Mouse (Mus musculus): ENCODE measurements around the gene Lsamp. TPM values are rescaled to one million over a fixed set of nuclear protein-coding genes. Genes with fewer than 3 reads are reported as not detected.
A peak's percentile ranks its signal among the peaks of the same experiment; 100 is the strongest.

Lsamp gene
- polyA plus RNA-seq, 1 experiment from 2014 or later, result 30.5 TPM

DNA sequence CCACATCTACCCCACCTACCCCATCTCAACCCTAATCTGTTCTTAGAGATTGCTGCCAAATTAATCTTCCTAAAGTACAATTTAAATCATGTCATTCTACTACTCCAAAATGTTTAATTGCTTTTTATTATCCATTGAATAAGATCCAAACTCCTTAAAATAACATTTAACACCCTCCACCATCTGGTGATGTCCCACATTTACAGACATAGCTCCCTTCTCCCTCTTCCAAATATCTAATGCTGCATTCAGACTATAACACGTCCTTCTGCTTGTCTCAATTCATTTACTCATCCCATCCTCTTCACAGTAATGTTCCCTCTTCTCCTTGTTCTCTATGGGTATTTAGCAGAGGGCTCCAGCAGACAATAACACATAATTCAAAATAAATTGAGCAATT, 2020.0 kb downstream of the Lsamp start:
- Histone ChIP-seq H3K27me3 (no peaks in the 10 kb centered on the region), H3K4me3 (no peak overlapping the region), H3K9me3 (no peaks in the 10 kb centered on the region), H3K4me1 (no peaks in the 10 kb centered on the region), H3K9ac (replicated peaks) (no peak overlapping the region), H3K4me2 (replicated peaks) (no peak overlapping the region), H3K36me3 (no peaks in the 10 kb centered on the region), H3K27ac (replicated peaks) (no peak overlapping the region)
- WGBS, result 81% methylated on average over 1 of the region's 1 CpGs
- ATAC-seq (ENCODE audit: low FRiP score, low read depth), result no peak

GRCm38 (mm10) chr16:42014937-42015336, 2030.8 kb downstream of the Lsamp start:
- H3K4me1 ChIP-seq, result no peaks in the 10 kb centered on the region
- 35% methylated on average over 5 of the region's 5 CpGs for WGBS
- H3K9ac ChIP-seq (replicated peaks), result no peak overlapping the region
- no peaks in the 10 kb centered on the region for H3K9me3 ChIP-seq
- 0 out of 2 replicates have a peak overlapping the region, but pooled peaks have one; percentile 3 for H3K27ac ChIP-seq (replicated peaks)
- 0 out of 2 replicates have a peak, but pooled peaks have one; percentile 34 for ATAC-seq (ENCODE audit: low FRiP score, low read depth)
- H3K27me3 ChIP-seq, result no peaks in the 10 kb centered on the region
- no peak overlapping the region for H3K4me3 ChIP-seq
- H3K4me2 ChIP-seq (replicated peaks), result no peak overlapping the region
- no peaks in the 10 kb centered on the region for H3K36me3 ChIP-seq

- H3K4me3 ChIP-seq, result no peak overlapping the region
- no peaks in the 10 kb centered on the region for H3K4me1 ChIP-seq
- no peak overlapping the region for H3K9ac ChIP-seq (replicated peaks)
- H3K27me3 ChIP-seq, result no peaks in the 10 kb centered on the region
- no peaks in the 10 kb centered on the region for H3K9me3 ChIP-seq
- ATAC-seq (ENCODE audit: low FRiP score, low read depth), result no peak
- H3K36me3 ChIP-seq, result no peaks in the 10 kb centered on the region
- H3K27ac ChIP-seq (replicated peaks), result 0 out of 2 replicates have a peak overlapping the region, but pooled peaks have one; percentile 3
- no peak overlapping the region for H3K4me2 ChIP-seq (replicated peaks)
- 64% methylated on average over 3 of the region's 3 CpGs for WGBS
Observed at GRCm38 (mm10) chr16:42015443-42015842, 2031.3 kb downstream of the Lsamp start.

DNA sequence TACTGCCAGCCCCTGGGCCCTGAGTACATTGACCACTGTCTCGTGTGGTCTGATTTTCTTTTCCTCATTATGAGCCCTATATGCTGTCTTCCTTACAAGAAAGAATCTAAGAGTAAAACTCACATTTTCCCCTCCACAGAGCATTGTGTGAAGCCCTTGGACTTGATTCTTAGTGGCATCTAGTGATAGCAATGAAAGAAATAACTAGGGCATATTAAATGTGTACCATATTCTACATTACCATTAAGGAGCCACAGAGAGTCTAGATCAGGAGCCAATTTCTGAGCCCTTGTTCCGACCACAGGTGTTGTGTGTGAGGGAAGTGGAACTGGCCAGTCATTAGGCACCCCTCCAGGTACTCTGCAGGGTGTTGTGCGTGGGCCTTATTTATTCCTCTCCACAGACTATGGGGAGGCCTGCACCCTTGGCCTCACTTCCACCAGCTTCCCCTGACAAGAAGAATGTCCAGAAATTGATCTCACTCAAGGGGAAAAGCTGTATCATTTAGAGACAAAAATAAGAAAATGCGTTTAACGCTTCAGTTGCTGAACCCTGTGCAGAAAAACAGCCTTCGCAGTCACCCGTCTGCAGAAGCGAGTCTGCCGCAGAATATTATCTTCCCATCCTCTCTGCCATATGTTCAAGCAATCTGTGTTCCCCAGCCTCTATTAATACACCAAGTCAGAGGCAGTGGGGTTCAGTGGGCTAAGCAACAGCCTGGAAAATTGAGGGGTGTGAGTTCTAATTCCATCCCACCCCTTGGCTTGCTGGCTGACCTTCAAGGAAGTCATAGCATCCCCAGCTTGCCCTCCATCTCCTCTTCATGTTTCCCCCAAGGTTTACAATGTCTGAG, 2032.9 kb downstream of the Lsamp start:
- H3K36me3 ChIP-seq, result no peaks in the 10 kb centered on the region
- no peaks in the 10 kb centered on the region for H3K4me1 ChIP-seq
- 91% methylated on average over 9 of the region's 9 CpGs for WGBS
- ATAC-seq (ENCODE audit: low FRiP score, low read depth), result no peak
- H3K9ac ChIP-seq (replicated peaks), result no peak overlapping the region
- H3K9me3 ChIP-seq, result no peaks in the 10 kb centered on the region
- no peak overlapping the region for H3K4me2 ChIP-seq (replicated peaks)
- H3K4me3 ChIP-seq, result no peak overlapping the region
- no peaks in the 10 kb centered on the region for H3K27me3 ChIP-seq
- no peak overlapping the region for H3K27ac ChIP-seq (replicated peaks)

GRCm38 (mm10) chr16:42022566-42022965, 2038.4 kb downstream of the Lsamp start:
- Histone ChIP-seq H3K4me2 (replicated peaks) (no peak overlapping the region), H3K9ac (replicated peaks) (no peak overlapping the region), H3K4me3 (no peak overlapping the region), H3K4me1 (0 out of 2 replicates have a peak, but pooled peaks cover 3% of the 10 kb centered on the region), H3K36me3 (no peaks in the 10 kb centered on the region), H3K27ac (replicated peaks) (no peak overlapping the region), H3K27me3 (no peaks in the 10 kb centered on the region), H3K9me3 (no peaks in the 10 kb centered on the region)
- ATAC-seq (ENCODE audit: low FRiP score, low read depth), result no peak
- 33% methylated on average over 1 of the region's 1 CpGs for WGBS

DNA sequence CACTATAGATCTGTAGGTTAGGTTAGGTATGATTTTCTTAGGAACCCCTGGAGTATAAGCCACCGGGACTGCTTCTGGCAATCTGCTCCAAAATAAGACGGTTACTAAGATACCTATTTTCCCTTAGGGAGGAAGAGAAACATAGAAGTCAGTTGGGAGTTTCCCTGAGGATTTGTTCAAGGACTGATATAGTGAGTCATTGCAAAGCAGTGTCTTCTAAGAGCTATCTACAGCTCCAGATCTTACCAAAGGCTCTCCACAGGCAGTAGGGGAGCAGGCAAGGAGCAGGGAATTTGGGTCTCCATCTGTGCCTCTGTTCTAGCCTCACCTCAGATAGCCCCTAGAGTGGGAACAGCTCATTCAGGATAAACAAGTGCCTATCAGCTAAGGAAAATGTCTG, 2047.9 kb downstream of the Lsamp start:
- WGBS, result 87% methylated on average over 2 of the region's 2 CpGs
- no peak overlapping the region for H3K4me3 ChIP-seq
- no peak overlapping the region for H3K9ac ChIP-seq (replicated peaks)
- H3K4me1 ChIP-seq, result no peaks in the 10 kb centered on the region
- no peak for ATAC-seq (ENCODE audit: low FRiP score, low read depth)
- no peaks in the 10 kb centered on the region for H3K36me3 ChIP-seq
- no peaks in the 10 kb centered on the region for H3K27me3 ChIP-seq
- no peak overlapping the region for H3K27ac ChIP-seq (replicated peaks)
- H3K4me2 ChIP-seq (replicated peaks), result no peak overlapping the region
- H3K9me3 ChIP-seq, result no peaks in the 10 kb centered on the region

- no peaks in the 10 kb centered on the region for H3K27me3 ChIP-seq
- H3K27ac ChIP-seq (replicated peaks), result no peak overlapping the region
- no peak overlapping the region for H3K4me3 ChIP-seq
- no peaks in the 10 kb centered on the region for H3K9me3 ChIP-seq
- H3K4me2 ChIP-seq (replicated peaks), result no peak overlapping the region
- ATAC-seq (ENCODE audit: low FRiP score, low read depth), result no peak
- 89% methylated on average over 2 of the region's 2 CpGs for WGBS
- H3K36me3 ChIP-seq, result no peaks in the 10 kb centered on the region
- no peak overlapping the region for H3K9ac ChIP-seq (replicated peaks)
- H3K4me1 ChIP-seq, result no peaks in the 10 kb centered on the region
Observed at GRCm38 (mm10) chr16:42033449-42033848, 2049.3 kb downstream of the Lsamp start.

DNA sequence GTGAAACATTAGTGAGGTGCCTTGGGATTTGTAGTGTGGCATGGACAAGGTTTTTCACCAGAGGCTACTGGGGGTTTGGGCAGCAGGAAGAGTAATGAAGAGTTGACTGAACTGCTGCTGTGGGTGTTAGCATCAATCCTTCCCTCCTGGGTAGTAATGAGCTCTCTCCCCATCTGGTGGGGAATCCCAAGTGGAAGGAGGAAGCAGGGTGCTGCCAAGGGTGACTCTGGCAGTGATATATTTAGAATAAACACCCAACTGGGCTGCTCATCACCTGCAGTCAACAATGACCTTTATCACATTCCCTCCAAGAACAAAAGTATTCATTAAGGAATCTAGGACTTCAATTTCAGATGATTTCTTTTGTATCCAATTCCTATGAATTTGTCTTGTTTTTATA, 2064.0 kb downstream of the Lsamp start:
- H3K4me1 ChIP-seq, result no peaks in the 10 kb centered on the region
- no peaks in the 10 kb centered on the region for H3K27me3 ChIP-seq
- H3K36me3 ChIP-seq, result no peaks in the 10 kb centered on the region

DNA sequence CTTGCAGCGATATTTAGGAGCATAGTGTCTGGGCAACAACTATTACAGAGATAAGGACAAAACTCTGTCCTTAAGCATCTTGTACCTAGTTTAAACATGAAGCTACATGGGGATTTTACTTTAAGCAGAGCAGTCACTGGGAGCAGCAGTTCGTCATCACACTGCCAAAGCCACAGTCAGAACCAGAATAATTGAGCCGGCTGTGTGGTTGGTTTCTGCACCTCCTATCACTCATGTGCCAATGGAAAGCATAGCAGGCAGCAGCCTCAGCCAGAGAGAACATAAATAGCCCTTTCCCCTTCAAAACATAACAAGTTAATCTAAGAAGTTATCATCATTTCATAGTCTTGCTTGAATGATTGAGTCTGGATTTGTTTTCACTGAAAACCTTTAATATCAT, 2075.8 kb downstream of the Lsamp start:
- no peaks in the 10 kb centered on the region for H3K36me3 ChIP-seq
- H3K9me3 ChIP-seq, result no peaks in the 10 kb centered on the region
- H3K9ac ChIP-seq (replicated peaks), result no peak overlapping the region
- H3K4me2 ChIP-seq (replicated peaks), result no peak overlapping the region
- H3K27me3 ChIP-seq, result no peaks in the 10 kb centered on the region
- no peak for ATAC-seq (ENCODE audit: low FRiP score, low read depth)
- WGBS, result 71% methylated on average over 3 of the region's 3 CpGs
- H3K4me3 ChIP-seq, result no peak overlapping the region
- no peaks in the 10 kb centered on the region for H3K4me1 ChIP-seq
- H3K27ac ChIP-seq (replicated peaks), result no peak overlapping the region

More for the DNA sequence above, 2064.0 kb downstream of the Lsamp start:
- no peak overlapping the region for H3K4me3 ChIP-seq
- H3K27ac ChIP-seq (replicated peaks), result no peak overlapping the region
- H3K9me3 ChIP-seq, result no peaks in the 10 kb centered on the region
- no peak overlapping the region for H3K4me2 ChIP-seq (replicated peaks)
- H3K9ac ChIP-seq (replicated peaks), result no peak overlapping the region
- ATAC-seq (ENCODE audit: low FRiP score, low read depth), result no peak

DNA sequence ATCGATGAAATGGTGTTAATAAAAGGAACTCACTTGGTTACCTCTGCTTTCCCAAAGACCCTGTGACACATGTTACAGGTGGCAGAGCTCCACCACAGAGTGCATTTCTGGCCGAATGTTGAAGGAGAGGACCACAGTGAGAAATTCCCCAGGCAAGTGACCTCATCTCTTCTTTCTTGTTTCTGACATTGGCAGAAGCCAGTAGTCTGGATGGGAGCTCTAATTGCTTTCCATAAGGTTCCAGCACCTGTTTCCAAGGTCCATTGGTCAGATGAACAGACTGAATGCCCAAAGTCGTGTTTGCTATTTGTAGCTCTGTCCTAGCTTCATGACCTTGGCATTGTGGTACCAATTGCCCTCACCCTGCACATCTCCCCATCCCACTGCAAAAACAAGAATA, 2090.2 kb downstream of the Lsamp start:
- 84% methylated on average over 3 of the region's 3 CpGs for WGBS
- Histone ChIP-seq H3K9ac (replicated peaks) (no peak overlapping the region), H3K4me1 (no peaks in the 10 kb centered on the region), H3K4me3 (no peak overlapping the region), H3K27ac (replicated peaks) (no peak overlapping the region), H3K27me3 (no peaks in the 10 kb centered on the region), H3K36me3 (no peaks in the 10 kb centered on the region), H3K4me2 (replicated peaks) (no peak overlapping the region), H3K9me3 (no peaks in the 10 kb centered on the region)
- ATAC-seq (ENCODE audit: low FRiP score, low read depth), result no peak

DNA sequence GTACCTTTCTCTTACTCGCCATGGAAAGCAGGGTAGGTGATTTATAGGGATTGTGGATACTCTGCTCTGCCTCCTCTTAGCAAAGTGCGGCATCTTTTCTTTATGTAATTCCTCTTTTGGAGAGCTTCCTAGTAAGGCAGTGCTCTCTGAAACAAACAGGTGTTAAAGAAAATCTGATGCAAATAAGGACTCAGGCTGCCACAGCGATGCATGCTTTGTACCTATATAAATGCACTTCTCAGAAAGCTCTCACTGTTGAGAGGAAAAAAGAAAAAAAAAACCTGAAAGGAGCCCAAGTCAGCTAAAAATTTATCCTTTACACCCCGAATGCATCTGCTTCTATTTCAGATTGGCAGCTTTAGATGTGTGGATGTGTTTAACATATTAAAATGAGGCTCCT, 2095.4 kb downstream of the Lsamp start:
- Histone ChIP-seq H3K4me1 (no peaks in the 10 kb centered on the region), H3K36me3 (no peaks in the 10 kb centered on the region), H3K9ac (replicated peaks) (no peak overlapping the region), H3K27ac (replicated peaks) (no peak overlapping the region), H3K4me3 (no peak overlapping the region), H3K9me3 (no peaks in the 10 kb centered on the region), H3K27me3 (no peaks in the 10 kb centered on the region), H3K4me2 (replicated peaks) (no peak overlapping the region)
- ATAC-seq (ENCODE audit: low FRiP score, low read depth), result no peak
- WGBS, result 79% methylated on average over 4 of the region's 4 CpGs

- H3K27ac ChIP-seq (replicated peaks), result no peak overlapping the region
- H3K9ac ChIP-seq (replicated peaks), result no peak overlapping the region
- 76% methylated on average over 2 of the region's 2 CpGs for WGBS
- H3K27me3 ChIP-seq, result no peaks in the 10 kb centered on the region
- no peaks in the 10 kb centered on the region for H3K36me3 ChIP-seq
- H3K9me3 ChIP-seq, result no peaks in the 10 kb centered on the region
- H3K4me2 ChIP-seq (replicated peaks), result no peak overlapping the region
- no peak overlapping the region for H3K4me3 ChIP-seq
- ATAC-seq (ENCODE audit: low FRiP score, low read depth), result no peak
- no peaks in the 10 kb centered on the region for H3K4me1 ChIP-seq
Observed at GRCm38 (mm10) chr16:42081611-42082010, 2097.4 kb downstream of the Lsamp start.

DNA sequence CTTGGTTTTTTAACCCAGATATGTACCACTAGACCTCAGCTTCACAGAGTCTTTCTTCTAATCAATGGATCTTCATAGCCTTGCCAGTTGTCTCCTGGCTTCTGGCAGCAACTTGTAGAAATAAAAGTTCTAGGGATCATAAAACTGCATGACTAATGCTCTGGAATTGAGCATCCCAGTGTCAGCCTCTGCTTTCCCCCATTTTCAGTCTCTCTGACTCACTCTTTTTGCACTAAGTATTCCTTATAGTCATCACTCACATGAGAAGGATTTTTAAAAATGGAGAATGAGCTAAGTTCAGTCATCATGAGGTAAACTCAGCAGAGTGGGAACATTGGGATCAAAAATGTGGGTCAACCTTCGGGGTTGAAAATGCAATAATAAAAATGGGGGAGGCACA, 2113.3 kb downstream of the Lsamp start:
- Histone ChIP-seq H3K9me3 (no peaks in the 10 kb centered on the region), H3K36me3 (no peaks in the 10 kb centered on the region), H3K4me2 (replicated peaks) (no peak overlapping the region), H3K9ac (replicated peaks) (no peak overlapping the region), H3K4me3 (no peak overlapping the region), H3K27ac (replicated peaks) (no peak overlapping the region), H3K4me1 (no peaks in the 10 kb centered on the region), H3K27me3 (no peaks in the 10 kb centered on the region)
- 91% methylated on average over 1 of the region's 1 CpGs for WGBS
- no peak for ATAC-seq (ENCODE audit: low FRiP score, low read depth)

Data from midbrain, embryonic 12.5 days (tissue).